Mouse (Mus musculus): ENCODE results near the gene Ncor2.

DNA sequence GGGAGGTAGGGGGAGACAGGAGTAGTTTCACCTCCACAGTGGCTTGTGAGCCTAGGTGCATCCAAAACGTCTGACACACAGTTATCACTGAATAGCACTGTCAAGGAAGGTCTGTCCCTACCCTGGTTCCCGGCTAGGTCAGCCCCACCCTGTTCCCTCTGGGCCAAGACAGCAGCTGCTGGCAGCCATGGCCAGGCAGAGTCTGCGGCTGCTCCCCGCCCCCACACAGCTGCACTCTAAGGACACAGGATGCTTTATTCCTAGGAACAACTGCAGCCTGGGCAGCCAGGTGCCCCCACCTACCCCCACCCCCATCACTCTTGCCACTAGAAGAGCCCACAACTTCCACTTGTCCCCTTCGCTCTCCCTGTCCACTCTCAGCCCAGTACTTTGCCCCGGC lies 67.9 kb downstream of the Ncor2 start:
- TF ChIP-seq GATA1 (IDR thresholded peaks at IDR 0.05; ENCODE audit: low read length) (no peak), TAL1 (IDR thresholded peaks at IDR 0.05; ENCODE audit: low read length) (no peak)
